Mouse (Mus musculus): ENCODE measurements around the gene Plxnb1.

GRCm38 (mm10) chr9:109096251-109096661 is 1.1 kb downstream of the Plxnb1 start:
- TF ChIP-seq CTCF (IDR thresholded peaks at IDR 0.05; ENCODE audit: low read depth) (no peak), EP300 (optimal IDR thresholded peaks at IDR 0.05) (no peak)
